Mouse (Mus musculus) frontal cortex, postnatal 36 days (tissue): ENCODE data around the gene Ctnnd2.

Experiments used
- DNase-seq, 2 experiments: peaks; one replicate each; pipeline ENCODE4 v3.0.0; 2022; ENCODE audit warnings: low spot score in 2 of 2

The Ctnnd2 gene

DNA sequence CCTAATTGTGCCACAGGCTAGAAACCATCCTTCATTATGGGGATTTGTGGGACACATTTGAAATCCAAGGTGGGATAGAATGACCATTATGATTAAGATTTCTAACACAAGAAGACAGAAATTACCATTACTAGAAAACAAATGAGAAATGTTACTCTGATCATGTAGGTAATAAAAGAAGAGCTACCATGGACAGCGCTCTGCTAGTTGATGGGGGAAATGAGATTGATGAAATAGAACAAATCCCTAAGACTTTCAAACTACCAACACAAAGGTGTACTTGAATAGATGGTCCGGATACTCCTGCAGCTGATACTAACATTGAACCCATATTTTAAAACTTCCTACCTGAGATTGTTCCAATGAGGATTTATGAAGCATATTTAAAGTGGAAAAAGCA lies 68.5 kb downstream of the Ctnnd2 start:
- DNase-seq = no peak

DNA sequence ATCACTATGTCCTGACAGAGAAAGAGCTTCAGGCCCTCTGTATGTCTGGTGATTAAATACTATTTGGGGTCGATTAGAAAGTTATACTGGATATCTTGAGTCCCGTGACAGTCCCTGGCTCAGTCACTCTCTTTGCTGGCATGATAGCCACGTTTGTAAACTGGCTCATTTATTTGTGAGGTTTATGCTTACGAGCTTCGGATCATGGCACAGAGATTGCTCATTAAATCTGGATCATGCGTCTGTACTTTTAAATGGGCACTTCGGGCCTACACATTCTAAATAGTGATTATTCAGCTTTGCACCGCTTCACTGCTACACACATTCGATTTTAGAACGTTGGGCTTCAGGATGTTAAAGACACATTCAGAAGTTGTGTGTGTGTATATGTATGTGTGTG lies 96.4 kb downstream of the Ctnnd2 start:
- DNase-seq = no peak

DNA sequence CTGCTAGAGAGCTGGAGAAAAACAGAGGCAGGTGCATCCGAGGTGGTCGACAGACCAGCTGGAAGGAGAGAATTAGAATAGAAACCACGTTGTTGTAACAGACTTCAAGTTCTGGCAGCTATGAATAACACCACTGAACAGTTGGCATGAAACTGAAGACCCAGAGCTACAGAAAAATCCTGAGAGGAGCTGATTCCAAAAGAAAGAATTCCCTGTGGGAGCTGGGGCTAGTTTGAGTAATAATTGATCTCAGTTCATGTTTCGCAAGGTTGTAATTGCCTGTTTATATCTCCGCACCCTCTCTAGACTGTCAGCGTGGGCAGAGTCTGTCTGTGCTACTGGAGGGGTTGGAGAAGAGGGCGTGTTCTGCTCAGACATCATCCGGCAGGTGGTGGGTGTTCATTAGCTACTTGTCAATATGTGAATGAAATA lies 98.8 kb downstream of the Ctnnd2 start:
- peak in 1 of 2 experiments; percentile 66 for DNase-seq

DNA sequence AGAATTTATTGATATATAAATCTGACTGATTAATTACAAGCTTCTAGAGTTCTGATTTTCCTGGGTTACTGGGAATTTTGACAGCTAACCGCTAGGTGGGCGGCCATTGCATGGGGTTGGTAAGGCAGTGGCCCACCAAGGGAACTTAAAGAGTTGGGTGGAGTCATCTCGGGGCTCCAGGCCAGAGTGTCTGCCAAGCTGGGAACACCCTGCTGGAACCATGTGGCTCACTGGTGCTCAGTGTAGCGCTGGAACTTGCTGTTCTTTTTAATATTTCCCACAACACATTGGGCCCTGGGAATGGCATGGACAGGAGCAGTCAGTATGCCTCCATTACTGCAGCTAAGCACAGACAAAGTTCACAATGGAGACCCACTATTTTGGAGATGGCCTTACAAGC lies 99.9 kb downstream of the Ctnnd2 start:
- no peak for DNase-seq

DNA sequence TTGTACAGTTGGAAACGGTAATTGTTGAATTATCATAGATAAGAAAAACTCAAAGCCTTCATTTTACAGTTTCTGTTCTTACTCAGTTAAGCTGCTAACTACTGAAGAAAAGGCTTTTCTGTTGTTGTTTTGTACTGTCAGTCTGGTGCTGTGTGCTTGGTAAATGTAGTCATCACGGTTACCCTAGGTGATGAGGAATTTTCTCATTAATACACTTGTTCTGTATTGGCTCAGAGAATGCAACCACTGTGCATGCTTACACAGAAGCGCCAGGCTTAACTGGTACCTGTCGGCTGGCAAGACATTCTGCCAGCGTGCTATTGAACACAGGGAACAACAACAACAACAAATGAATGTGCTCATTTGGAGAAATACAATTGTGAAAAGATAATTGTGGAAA lies 103.3 kb downstream of the Ctnnd2 start:
- DNase-seq = no peak

DNA sequence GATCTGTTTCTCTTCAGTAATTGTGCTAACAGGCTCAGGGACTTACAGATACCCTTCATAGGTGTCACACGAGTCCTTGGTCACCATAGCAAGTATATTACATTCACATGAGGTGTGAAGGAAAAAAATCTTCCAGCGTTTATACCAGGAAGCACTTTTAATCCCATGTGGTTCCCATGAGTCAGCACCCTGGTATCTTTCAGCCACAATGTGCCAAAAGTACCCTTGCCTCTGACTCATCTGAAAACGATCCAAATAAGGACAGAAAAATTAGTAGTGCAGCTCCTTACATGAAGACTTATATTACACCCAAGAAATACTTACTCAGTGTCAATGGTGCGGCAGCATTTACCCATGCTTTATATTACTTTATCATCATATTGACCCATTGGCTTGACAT lies 104.3 kb downstream of the Ctnnd2 start:
- peak in 1 of 2 experiments; percentile 46 for DNase-seq

DNA sequence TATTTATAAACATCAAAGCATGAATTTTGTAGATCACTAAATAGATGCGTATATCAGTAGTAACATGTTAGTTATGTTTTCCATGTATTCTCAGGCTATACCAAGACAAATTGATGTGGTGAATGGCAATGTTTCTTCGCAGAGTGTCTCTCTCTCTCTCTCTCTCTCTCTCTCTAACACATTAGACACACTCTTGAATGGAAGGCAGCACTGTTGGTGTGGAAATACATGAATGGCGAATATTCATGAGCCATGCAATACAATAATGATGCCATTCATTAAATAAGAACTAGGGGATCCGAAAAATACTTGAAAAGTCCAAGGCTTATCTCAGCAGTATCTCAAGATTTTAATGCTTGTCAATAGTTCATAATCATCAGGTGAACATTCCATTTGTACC lies 106.2 kb downstream of the Ctnnd2 start:
- no peak for DNase-seq

DNA sequence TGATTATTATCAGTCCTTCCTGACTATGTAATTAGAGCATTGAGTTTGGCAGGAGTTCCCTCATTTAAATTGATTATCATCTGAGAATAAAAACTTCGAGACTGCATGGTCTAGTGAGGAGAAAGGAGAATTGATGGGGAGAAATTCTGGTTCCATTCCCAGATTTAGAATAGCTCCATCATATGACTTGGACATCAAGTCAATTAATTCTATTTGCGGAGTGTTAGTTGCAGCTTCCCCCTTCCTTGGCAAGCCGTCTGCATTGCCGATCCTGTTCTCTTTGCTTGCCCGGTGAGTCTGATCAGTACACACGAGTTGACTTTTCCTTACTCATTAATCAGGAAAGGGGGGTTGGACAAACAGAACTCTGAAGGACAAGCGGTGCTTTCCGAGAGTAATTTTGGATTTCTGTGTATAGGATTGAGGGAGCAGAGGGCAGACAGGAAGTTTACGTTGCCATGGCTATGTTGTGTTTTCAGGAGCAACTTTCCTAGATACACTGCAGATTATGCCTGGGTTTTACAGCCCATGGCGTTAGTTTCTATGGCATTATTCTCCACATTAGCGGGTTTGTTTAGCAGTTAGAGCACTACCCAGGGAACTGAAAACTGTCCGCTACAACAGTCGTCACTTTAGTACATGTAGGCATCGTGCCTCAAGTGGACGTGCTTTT lies 113.3 kb downstream of the Ctnnd2 start:
- DNase-seq = peak in 1 of 2 experiments; percentile 49

DNA sequence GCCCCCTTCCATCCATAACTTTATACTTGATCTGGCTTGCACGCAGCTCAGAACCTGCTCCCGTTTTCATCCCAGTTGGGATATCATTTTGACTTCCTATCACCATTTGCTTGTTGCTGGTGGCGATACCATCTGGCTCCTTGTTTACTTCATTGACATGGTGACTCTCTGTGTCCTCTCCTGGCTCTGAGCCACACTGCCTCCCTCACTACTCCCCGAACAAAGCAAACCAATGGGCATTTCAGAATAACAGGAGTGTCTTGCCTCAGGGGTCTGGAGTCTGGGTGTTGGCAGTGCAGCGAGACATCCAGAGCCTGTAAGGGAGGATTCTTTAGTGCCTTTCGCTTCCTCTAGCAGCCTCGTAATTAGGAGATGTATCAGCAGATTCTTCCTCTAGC lies 113.9 kb downstream of the Ctnnd2 start:
- no peak for DNase-seq

DNA sequence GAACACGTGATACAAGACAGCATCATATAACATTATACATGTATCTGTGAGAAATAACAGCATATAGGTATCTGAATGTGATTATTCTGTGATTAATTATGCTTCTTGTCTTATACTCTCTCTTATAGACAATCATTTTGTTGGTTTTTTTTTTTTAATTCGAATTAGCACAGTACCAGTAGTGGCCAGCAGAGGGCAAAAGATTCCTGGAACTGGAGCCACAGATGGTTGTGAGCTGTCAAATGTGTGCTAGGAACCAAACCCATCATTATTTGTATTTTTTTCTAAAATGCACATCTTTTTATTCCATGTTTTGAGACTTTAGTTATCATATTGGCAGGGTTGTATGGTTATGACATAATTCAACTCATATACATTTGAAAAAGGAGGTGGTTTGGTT lies 130.4 kb downstream of the Ctnnd2 start:
- DNase-seq = no peak

DNA sequence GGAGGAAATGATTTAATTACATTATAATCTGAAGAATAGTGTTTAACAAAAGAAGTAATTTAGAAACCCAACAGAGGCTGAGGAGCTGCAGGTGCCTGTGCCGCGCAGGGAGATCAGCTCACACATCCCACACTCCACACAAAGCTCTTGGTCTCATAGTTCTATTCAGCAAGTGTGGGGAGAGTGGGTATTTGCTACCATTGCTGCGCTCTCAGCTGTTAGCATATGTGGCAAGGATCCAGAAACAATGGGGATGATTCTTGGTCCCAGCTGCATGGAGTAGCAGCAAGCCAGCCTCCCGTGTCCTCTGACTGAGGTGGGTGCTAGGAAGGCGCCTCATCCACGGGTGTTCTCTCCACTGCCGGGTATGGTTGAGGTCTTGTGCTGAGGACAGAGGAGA lies 134.0 kb downstream of the Ctnnd2 start:
- DNase-seq = peak; percentile 35 to 53

DNA sequence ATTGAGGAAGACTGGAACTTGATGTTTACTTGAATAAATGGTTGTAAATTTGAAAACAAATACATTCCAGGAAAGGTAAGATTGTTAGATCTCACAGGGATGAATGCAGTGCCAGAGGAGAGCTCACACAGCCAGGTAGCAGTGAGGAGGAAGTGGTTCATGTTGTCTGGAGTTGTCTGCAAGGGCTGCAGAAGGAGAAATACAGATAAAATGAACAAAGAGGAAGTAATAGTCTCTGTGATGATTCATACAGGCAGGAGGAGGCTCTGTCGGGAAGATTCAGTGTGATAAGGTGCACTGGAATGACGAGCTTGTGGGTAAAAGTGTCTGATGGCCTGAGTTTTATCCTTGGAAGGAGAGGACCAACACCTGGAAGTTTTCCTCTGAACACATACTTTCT lies 150.2 kb downstream of the Ctnnd2 start:
- no peak for DNase-seq

DNA sequence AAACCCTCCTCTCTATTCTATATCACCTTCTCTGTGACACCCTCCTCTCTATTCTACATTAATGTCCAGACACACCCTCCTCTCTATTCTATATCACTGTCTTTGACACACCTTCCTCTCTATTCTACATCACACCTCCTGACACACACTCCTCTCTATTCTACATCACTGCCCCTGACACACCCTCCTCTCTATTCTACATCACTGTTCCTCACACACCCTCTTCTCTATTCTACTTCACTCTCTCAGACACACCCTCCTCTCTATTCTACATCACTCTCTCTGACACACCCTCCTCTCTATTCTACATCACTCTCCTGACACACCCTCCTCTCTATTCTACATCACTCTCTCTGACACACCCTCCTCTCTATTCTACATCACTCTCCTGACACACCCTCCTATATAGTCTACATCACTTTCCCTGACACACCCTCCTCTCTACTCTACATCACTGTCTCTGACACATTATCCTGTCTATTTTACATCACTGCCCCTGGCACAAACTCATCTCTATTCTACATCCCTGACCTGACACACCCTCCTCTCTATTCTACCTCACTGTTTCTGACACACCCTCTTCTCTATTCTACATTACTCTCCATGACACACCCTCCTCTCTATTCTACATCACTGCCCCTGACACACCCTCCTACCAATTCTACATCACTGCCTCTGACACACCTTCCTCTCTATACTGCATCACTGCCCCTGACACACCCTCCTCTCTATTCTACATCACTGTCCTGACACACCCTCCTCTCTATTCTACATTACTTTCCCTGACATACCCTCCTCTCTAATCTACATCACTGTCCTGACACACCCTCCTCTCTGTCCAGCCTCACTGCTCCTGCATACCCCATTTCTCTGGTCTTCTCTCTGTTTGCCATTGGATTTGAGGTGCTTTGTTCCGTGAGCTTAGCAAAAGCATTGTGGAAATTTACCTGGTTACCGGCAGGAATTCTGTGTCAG lies 161.2 kb downstream of the Ctnnd2 start:
- DNase-seq = no peak

DNA sequence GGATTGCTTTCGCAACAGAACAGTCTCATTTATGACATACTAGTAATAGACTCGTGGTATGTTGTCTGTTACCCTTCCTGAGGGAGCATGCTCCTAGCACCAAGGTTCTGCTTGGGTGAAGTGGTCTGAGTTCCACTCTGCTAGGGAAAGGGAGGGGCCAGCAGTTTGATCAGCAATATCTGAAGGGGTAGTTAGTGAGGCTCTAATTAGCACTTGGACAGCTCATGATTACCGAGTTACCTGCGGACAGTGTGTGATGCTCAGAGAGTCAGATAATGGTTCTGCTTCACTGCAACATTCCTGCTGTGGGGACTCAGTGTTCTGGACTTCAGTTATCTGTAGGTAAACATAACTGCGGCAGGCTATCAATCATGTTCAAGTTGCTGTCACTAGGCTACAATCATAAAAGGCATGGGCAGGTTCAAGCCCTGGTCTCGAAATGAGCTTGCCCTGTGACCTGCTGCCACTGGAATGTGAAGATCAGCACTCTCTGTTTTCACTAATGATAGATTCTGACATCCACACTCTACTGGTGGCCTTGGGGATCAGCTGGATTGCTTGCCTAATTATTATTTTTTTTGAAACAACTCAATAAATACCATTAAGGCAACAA lies 166.3 kb downstream of the Ctnnd2 start:
- no peak for DNase-seq

DNA sequence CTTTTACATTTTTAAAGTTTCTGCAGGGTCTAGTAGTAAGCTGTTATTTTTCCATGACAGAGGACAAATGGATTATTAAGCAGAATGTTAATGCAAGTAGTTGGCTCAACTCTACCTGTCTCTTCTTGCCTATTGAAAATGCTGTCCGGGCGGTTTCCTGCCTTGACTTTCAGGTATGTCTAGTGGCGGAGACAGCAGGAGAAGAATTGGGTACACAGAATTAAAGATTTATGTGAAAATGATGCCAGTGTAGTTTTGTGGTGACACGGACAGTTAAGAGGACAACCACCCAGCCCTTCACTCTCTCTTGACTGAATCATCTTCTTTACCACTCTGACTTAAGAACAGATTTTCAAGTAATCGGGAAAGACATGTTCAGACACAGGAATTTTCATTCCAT lies 173.4 kb downstream of the Ctnnd2 start:
- no peak for DNase-seq

DNA sequence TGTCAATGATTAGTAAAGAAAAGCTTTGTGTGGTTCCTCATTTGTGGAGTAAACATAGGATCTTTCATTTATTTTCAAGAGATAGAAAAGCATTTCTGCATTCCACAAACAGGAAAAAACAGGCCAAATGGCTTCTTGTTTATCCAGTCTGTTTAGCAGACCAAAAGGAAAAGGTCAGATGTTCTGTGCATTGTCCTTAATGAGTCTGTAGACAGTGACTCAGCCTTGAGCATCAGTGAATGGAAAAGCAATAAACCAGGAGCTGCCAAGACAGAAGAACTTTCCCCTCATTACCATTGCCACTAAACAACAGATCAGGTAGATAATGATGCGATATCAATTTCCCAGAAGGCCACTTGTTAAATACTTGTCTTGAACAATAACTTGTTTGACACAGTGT lies 192.1 kb downstream of the Ctnnd2 start:
- no peak for DNase-seq

DNA sequence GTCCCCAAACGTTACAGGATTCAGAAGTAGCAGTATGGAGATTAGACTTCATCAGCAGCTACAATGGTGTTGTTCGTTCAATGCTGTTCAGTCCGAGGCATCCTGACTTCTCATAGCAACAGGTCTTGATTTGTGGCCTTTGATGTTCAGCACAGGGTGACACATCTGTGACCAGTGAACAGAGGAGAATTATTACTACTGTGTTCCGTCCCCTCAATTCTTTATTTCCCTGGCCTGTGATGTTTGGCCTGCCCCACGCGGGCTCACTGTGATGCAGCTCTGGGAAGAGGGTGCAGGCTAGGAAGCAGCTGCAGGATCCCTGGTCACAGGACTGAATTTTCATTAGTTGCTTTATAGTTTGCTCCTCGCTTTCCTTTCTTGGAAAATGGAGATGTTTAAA lies 197.6 kb downstream of the Ctnnd2 start:
- DNase-seq = no peak

DNA sequence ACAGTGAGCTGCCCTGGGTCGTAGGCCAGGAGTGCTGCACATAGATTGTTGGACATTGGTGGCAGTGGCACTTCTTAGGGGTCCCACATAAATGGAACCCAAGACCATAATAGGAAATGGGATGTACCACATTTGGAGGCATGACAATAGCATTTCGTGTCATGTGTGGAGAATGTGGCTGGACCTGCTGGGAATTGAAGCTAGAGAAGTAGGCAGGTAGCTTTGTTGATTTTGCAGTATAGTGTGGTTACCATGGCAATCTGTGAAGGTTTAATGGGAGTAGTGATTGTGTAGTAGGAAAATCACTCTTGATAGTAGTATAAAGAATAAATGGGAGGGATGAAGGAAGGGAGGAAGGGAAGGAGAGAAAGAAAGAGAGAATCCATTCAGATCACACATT lies 198.8 kb downstream of the Ctnnd2 start:
- DNase-seq = no peak

DNA sequence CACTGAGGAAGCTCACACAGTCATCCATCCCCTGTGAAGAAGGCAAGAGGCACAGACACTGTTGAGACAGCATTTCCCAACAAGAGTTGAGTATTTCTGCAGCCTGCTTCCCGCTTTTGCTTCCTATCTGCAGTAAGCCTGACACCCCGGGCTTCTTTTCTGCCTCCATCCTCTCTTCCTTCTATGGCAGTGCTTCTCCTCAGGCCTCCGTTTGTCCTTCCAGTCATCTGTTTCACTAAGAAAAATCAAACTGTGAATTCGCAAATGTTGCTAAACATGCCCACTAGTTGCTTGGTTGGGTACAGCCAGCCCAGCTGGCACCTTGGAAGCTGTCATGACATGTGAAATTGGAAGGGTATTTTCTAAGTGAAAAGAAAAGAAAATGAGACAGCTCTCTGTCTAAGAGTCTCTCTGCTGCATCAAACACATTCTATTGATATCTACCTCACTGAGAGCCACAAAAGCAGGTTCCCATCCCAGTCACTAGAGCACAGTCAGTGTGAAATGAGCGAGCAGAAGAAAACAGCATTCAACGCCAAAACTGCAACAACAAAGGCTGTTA lies 201.3 kb downstream of the Ctnnd2 start:
- peak in 1 of 2 experiments; percentile 42 for DNase-seq

DNA sequence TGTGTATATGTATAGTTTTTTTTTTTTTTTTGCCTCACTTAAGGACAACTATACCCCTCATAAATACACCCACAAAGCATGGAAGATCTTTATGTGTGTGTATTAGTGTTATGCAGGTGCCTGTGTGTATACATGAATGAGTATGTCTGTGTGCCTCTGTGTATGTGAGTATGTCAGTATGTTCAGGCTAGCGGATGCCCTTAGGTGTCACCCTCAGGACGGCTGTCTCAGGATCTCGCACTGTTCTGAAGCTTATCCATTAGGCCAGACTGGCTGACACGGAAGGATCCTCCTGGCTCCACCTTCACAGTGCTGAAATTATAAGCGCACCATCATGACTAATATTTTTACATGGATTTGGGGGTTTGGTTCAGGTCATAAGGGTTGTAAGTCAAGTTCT lies 202.5 kb downstream of the Ctnnd2 start:
- no peak for DNase-seq

DNA sequence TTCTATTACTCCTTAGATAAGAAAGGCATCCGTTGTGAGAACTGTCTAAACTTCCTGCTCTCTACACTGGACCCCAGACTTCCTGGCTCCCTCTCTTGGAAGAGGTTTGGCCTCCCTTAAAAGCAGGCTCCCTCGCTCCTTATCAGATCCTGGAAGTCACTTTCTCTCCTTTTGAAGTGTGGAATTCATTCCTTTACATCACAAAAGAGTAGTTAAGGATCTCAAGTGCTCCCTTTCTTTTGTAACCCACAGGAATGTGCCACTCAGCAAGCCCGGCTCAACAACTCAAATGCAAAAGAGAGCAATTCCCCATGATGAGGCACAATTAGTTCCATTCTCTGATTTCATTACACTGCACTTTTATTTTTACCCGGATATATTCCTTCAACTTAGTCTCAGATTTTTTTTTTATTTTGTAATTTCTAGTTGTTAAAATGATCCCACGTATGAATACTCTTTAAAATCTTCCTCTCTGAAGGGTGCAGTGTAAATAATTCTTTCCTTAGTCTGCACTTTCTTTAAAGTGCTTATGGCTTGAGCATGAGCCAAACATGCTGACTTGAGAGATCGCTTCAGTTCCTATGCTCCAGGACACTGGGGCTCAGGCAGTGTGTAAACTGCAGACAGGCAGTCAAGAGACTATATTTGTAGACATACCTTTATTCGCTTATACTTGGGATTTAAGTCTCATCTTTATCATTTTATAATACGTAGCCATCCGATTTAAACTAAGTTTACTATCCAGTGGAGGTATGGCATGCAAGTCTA lies 210.9 kb downstream of the Ctnnd2 start:
- no peak for DNase-seq

DNA sequence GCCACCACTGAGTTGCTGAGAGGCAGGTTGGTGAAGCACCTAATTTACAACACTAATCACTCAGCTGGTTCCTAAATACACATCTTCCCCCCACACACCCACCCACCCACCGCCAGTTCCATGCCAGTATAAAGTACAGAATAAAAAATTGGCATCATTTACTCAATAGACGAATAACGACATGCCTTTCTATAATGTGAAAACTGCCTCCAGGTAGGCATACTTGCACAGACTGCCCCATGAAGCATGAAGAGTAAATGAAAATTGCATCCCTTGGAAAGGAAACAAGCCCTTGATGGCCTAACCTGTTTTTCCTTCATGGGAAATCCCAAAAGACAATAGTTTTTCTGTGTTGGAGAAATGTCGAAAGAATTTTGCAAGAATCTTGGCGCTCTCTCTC lies 212.0 kb downstream of the Ctnnd2 start:
- no peak for DNase-seq
